Mouse (Mus musculus) small intestine, adult 2 months (tissue): ENCODE results near the gene Rptor. TPM values are rescaled to one million over a fixed set of nuclear protein-coding genes. Genes with fewer than 3 reads are reported as not detected.

ENCODE experiments used
- H3K27ac ChIP-seq: fragments of 200-500 bp; 2 replicates; pipeline ENCODE4 v1.5.1; 2012; ENCODE audit warnings: low read depth, low read length, control low read depth, inconsistent platforms; ENCODE audit not compliant: insufficient read depth
- H3K27me3 ChIP-seq: fragments of 200-500 bp; 2 replicates; pipeline ENCODE4 v1.6.1; 2012; ENCODE audit warnings: mild to moderate bottlenecking, moderate library complexity, low read length, inconsistent platforms; ENCODE audit not compliant: control insufficient read depth, insufficient read depth
- H3K36me3 ChIP-seq: fragments of 200-500 bp; 2 replicates; pipeline ENCODE4 v1.6.1; 2012; ENCODE audit warnings: mild to moderate bottlenecking, low read length, control low read depth, inconsistent platforms; ENCODE audit not compliant: control insufficient read depth, insufficient read depth
- H3K4me1 ChIP-seq: fragments of 200-500 bp; 2 replicates; pipeline ENCODE4 v1.6.1; 2012; ENCODE audit warnings: low read length, inconsistent platforms, mixed read lengths; ENCODE audit not compliant: control insufficient read depth, insufficient read depth, insufficient read length
- H3K4me3 ChIP-seq: fragments of 200-500 bp; 2 replicates; pipeline ENCODE4 v1.5.1; 2012; ENCODE audit warnings: low read depth, mild to moderate bottlenecking, control low read depth, inconsistent platforms, low read length, moderate library complexity
- CTCF ChIP-seq: fragments of 200-500 bp; IDR thresholded peaks from 2 replicates; pipeline ENCODE4 v1.5.1; 2012; ENCODE audit warnings: low read depth, mild to moderate bottlenecking, control low read depth, inconsistent platforms, low read length, moderate library complexity, mixed read lengths; ENCODE audit not compliant: insufficient replicate concordance, insufficient read length; ENCODE audit errors: extremely low read depth
- POLR2A ChIP-seq: fragments of 200-500 bp; IDR thresholded peaks from 2 replicates; pipeline ENCODE4 v1.6.1; 2012; ENCODE audit warnings: low read depth, mild to moderate bottlenecking, control low read depth, inconsistent platforms, low read length, moderate library complexity
- WGBS: fragments of 180-500 bp; shearing (Covaris S2); methylation state at CpG from one replicate; pipeline ENCODE4 v1.1.7; 2018; 5-methylcytosine and 5-hydroxymethylcytosine counted together
- polyA plus RNA-seq: library from polyadenylated mRNA; depleted of rRNA; stranded (reverse); fragments of >200 nt; gene quantifications from 2 replicates; pipeline ENCODE4 v1.2.3, GENCODE M21; 2012

The Rptor gene
- polyA plus RNA-seq, 1 experiment: 26.8 TPM

- no peak for TF ChIP-seq POLR2A
- no peak for TF ChIP-seq CTCF
- Histone ChIP-seq H3K27me3 (no peaks in the 10 kb centered on the region), H3K36me3 (no peaks in the 10 kb centered on the region), H3K4me3 (no peak overlapping the region), H3K4me1 (peaks cover 4% of the 10 kb centered on the region), H3K27ac (no peak overlapping the region)
- 81% methylated on average over 10 of the region's 10 CpGs for WGBS
These were observed 91.6 kb downstream of the Rptor start for GRCm38 (mm10) chr11:119694146-119694860.

- TF ChIP-seq CTCF: no peak
- Histone ChIP-seq H3K36me3 (no peaks in the 10 kb centered on the region), H3K27ac (no peak overlapping the region)
These were observed 93.7 kb downstream of the Rptor start for GRCm38 (mm10) chr11:119696401-119696800.

GRCm38 (mm10) chr11:119705381-119706066, 102.8 kb downstream of the Rptor start:
- no peak overlapping the region for H3K27ac ChIP-seq
- no peaks in the 10 kb centered on the region for H3K4me1 ChIP-seq
- H3K27me3 ChIP-seq: no peaks in the 10 kb centered on the region
- TF ChIP-seq CTCF (no peak), POLR2A (no peak)
- 79% methylated on average over 4 of the region's 6 CpGs for WGBS
- H3K36me3 ChIP-seq: no peaks in the 10 kb centered on the region
- H3K4me3 ChIP-seq: no peak overlapping the region

More at GRCm38 (mm10) chr11:119696401-119696800, 93.7 kb downstream of the Rptor start:
- whole genome bisulfite sequencing: 25% methylated on average over 2 of the region's 2 CpGs
- Histone ChIP-seq H3K4me3 (no peak overlapping the region), H3K27me3 (no peaks in the 10 kb centered on the region), H3K4me1 (peaks cover 4% of the 10 kb centered on the region; the same call in 1 of the 2 replicates)

GRCm38 (mm10) chr11:119707259-119707658, 104.6 kb downstream of the Rptor start:
- H3K4me1 ChIP-seq: no peaks in the 10 kb centered on the region
- TF ChIP-seq POLR2A: no peak
- no peak for TF ChIP-seq CTCF
- no peaks in the 10 kb centered on the region for H3K36me3 ChIP-seq
- 91% methylated on average over 1 of the region's 1 CpGs for WGBS
- no peak overlapping the region for H3K27ac ChIP-seq
- no peaks in the 10 kb centered on the region for H3K27me3 ChIP-seq
- no peak overlapping the region for H3K4me3 ChIP-seq

GRCm38 (mm10) chr11:119709239-119709638, 106.5 kb downstream of the Rptor start:
- H3K4me1 ChIP-seq: no peaks in the 10 kb centered on the region
- TF ChIP-seq POLR2A (no peak), CTCF (no peak)
- no peak overlapping the region for H3K27ac ChIP-seq
- no peaks in the 10 kb centered on the region for H3K36me3 ChIP-seq
- WGBS: 80% methylated on average over 4 of the region's 4 CpGs
- no peak overlapping the region for H3K4me3 ChIP-seq
- no peaks in the 10 kb centered on the region for H3K27me3 ChIP-seq

- no peak for TF ChIP-seq POLR2A
- no peak for TF ChIP-seq CTCF
- no peak overlapping the region for H3K4me3 ChIP-seq
- WGBS: 90% methylated on average over 3 of the region's 3 CpGs
- H3K27ac ChIP-seq: no peak overlapping the region
- no peaks in the 10 kb centered on the region for H3K36me3 ChIP-seq
- H3K4me1 ChIP-seq: peaks cover 4% of the 10 kb centered on the region
- no peaks in the 10 kb centered on the region for H3K27me3 ChIP-seq
These were observed 107.6 kb downstream of the Rptor start for GRCm38 (mm10) chr11:119710338-119710737.

- H3K27me3 ChIP-seq: no peaks in the 10 kb centered on the region
- no peaks in the 10 kb centered on the region for H3K36me3 ChIP-seq
- H3K4me1 ChIP-seq: peaks cover 7% of the 10 kb centered on the region
- TF ChIP-seq CTCF (no peak), POLR2A (no peak)
- H3K4me3 ChIP-seq: no peak overlapping the region
- WGBS: 92% methylated on average over 5 of the region's 5 CpGs
- no peak overlapping the region for H3K27ac ChIP-seq
These were observed 108.1 kb downstream of the Rptor start for GRCm38 (mm10) chr11:119710822-119711221.
